Mouse (Mus musculus) layer of hippocampus, adult 2 months (tissue): ENCODE measurements at regions not wholly inside any gene's neighbourhood (a gene's known extent, or its start where the extent isn't known, plus 50 kb on each side); places are given as distances from the start of the nearest gene placed in this dataset.
A peak's percentile ranks its signal among the peaks of the same experiment; 100 is the strongest.

Experiments used
- DNase-seq, 2 experiments: peaks; one replicate each; pipeline ENCODE4 v3.0.0; 2022; ENCODE audit warnings: low spot score in 2 of 2
- H3K27ac ChIP-seq: fragments of 200-600 bp; 2 replicates; pipeline ENCODE4 v1.8.1; 2022
- H3K4me3 ChIP-seq: fragments of 200-600 bp; 2 replicates; pipeline ENCODE4 v1.8.1; 2022; ENCODE audit warnings: mild to moderate bottlenecking
- CTCF ChIP-seq: fragments of 200-600 bp; conservative IDR thresholded peaks from 2 replicates; pipeline ENCODE4 v1.8.1; 2022; ENCODE audit warnings: antibody characterized with exemption, mild to moderate bottlenecking, moderate library complexity

GRCm38 (mm10) chr12:14930702-14931101, 778.8 kb upstream of the Fam84a start:
- no peak for DNase-seq
- no peak overlapping the region for H3K27ac ChIP-seq
- no peak for TF ChIP-seq CTCF
- no peak overlapping the region for H3K4me3 ChIP-seq

GRCm38 (mm10) chr12:14927580-14927979, 775.7 kb upstream of the Fam84a start:
- no peak for DNase-seq

GRCm38 (mm10) chr12:14923768-14924167, 771.9 kb upstream of the Fam84a start:
- DNase-seq, result no peak
- Histone ChIP-seq H3K4me3 (no peak overlapping the region), H3K27ac (no peak overlapping the region)
- no peak for TF ChIP-seq CTCF

More at GRCm38 (mm10) chr12:14927580-14927979, 775.7 kb upstream of the Fam84a start:
- no peak overlapping the region for H3K4me3 ChIP-seq
- no peak overlapping the region for H3K27ac ChIP-seq
- no peak for TF ChIP-seq CTCF

GRCm38 (mm10) chr12:14911931-14912330, 760.1 kb upstream of the Fam84a start:
- Histone ChIP-seq H3K27ac (no peak overlapping the region), H3K4me3 (no peak overlapping the region)
- DNase-seq, result no peak
- TF ChIP-seq CTCF, result no peak

- DNase-seq, result no peak
- TF ChIP-seq CTCF, result no peak
- Histone ChIP-seq H3K4me3 (no peak overlapping the region), H3K27ac (no peak overlapping the region)
These were observed 731.3 kb upstream of the Fam84a start for GRCm38 (mm10) chr12:14883136-14883535.

- no peak for TF ChIP-seq CTCF
- no peak overlapping the region for H3K27ac ChIP-seq
- H3K4me3 ChIP-seq, result no peak overlapping the region
- DNase-seq, result no peak
These were observed 728.6 kb upstream of the Fam84a start for GRCm38 (mm10) chr12:14880458-14880857.

GRCm38 (mm10) chr12:14875290-14875689, 723.4 kb upstream of the Fam84a start:
- H3K4me3 ChIP-seq, result no peak overlapping the region
- no peak overlapping the region for H3K27ac ChIP-seq
- no peak for DNase-seq
- no peak for TF ChIP-seq CTCF

- no peak overlapping the region for H3K4me3 ChIP-seq
- no peak for TF ChIP-seq CTCF
- peak in 1 of 2 experiments; percentile 2 for DNase-seq
- H3K27ac ChIP-seq, result no peak overlapping the region
These were observed 719.6 kb upstream of the Fam84a start for GRCm38 (mm10) chr12:14871336-14871910.

GRCm38 (mm10) chr12:14859809-14860570, 708.1 kb upstream of the Fam84a start:
- no peak for TF ChIP-seq CTCF
- Histone ChIP-seq H3K4me3 (no peak overlapping the region), H3K27ac (no peak overlapping the region)
- no peak for DNase-seq

GRCm38 (mm10) chr12:14859057-14859456, 707.2 kb upstream of the Fam84a start:
- no peak overlapping the region for H3K4me3 ChIP-seq
- H3K27ac ChIP-seq, result no peak overlapping the region
- no peak for DNase-seq
- TF ChIP-seq CTCF, result no peak

- Histone ChIP-seq H3K27ac (no peak overlapping the region), H3K4me3 (no peak overlapping the region)
- no peak for TF ChIP-seq CTCF
- no peak for DNase-seq
These were observed 683.7 kb upstream of the Fam84a start for GRCm38 (mm10) chr12:14835510-14835909.
